Mouse (Mus musculus) embryonic facial prominence, embryonic 15.5 days (tissue): ENCODE measurements around the gene Znfx1. TPM values are rescaled to one million over a fixed set of nuclear protein-coding genes. Genes with fewer than 3 reads are reported as not detected.

Source experiments
- ATAC-seq: fragments of 200-750 bp; cut with Nextera tagmentation; 2 replicates; pipeline ENCODE4 v1.8.0; 2017; ENCODE audit warnings: low read depth, moderate TSS enrichment; ENCODE audit not compliant: insufficient number of reproducible peaks, low FRiP score, low TSS enrichment
- H3K27ac ChIP-seq: fragments of 300-500 bp; sonication (generic); replicated peaks from 2 replicates; pipeline ENCODE4 v1.5.1; 2015; ENCODE audit warnings: mild to moderate bottlenecking, inconsistent platforms
- H3K27me3 ChIP-seq: fragments of 300-500 bp; sonication (generic); 2 replicates; pipeline ENCODE4 v1.6.1; 2015; ENCODE audit warnings: inconsistent platforms
- H3K36me3 ChIP-seq: fragments of 300-500 bp; sonication (generic); 2 replicates; pipeline ENCODE4 v1.6.1; 2015; ENCODE audit warnings: mild to moderate bottlenecking, inconsistent platforms
- H3K4me1 ChIP-seq: fragments of 300-500 bp; sonication (generic); 2 replicates; pipeline ENCODE4 v1.6.1; 2015; ENCODE audit warnings: inconsistent platforms
- H3K4me2 ChIP-seq: fragments of 300-500 bp; sonication (generic); replicated peaks from 2 replicates; pipeline ENCODE4 v1.6.1; 2015; ENCODE audit warnings: mild to moderate bottlenecking, inconsistent platforms
- H3K4me3 ChIP-seq: fragments of 300-500 bp; sonication (generic); replicated peaks from 2 replicates; pipeline ENCODE4 v1.5.1; 2015; ENCODE audit warnings: mild to moderate bottlenecking, inconsistent platforms
- H3K9ac ChIP-seq: fragments of 300-500 bp; sonication (generic); 2 replicates; pipeline ENCODE4 v1.6.1; 2015; ENCODE audit warnings: inconsistent platforms
- H3K9me3 ChIP-seq: fragments of 300-500 bp; sonication (generic); replicated peaks from 2 replicates; pipeline ENCODE4 v1.6.1; 2016; ENCODE audit warnings: inconsistent platforms
- WGBS: fragments of 180-500 bp; shearing (Covaris S2); methylation state at CpG from one replicate; pipeline ENCODE4 v1.1.7; 2015; 5-methylcytosine and 5-hydroxymethylcytosine counted together
- polyA plus RNA-seq: library from polyadenylated mRNA; unstranded; fragments of >200 nt; fragmentation: Nextera tagmentation; extraction: Ambion mirVana; gene quantifications from 2 replicates; pipeline ENCODE4 v1.2.1, GENCODE M21; 2015

Znfx1 gene
- 8.8 and 9.5 TPM in 2 replicates for polyA plus RNA-seq

DNA sequence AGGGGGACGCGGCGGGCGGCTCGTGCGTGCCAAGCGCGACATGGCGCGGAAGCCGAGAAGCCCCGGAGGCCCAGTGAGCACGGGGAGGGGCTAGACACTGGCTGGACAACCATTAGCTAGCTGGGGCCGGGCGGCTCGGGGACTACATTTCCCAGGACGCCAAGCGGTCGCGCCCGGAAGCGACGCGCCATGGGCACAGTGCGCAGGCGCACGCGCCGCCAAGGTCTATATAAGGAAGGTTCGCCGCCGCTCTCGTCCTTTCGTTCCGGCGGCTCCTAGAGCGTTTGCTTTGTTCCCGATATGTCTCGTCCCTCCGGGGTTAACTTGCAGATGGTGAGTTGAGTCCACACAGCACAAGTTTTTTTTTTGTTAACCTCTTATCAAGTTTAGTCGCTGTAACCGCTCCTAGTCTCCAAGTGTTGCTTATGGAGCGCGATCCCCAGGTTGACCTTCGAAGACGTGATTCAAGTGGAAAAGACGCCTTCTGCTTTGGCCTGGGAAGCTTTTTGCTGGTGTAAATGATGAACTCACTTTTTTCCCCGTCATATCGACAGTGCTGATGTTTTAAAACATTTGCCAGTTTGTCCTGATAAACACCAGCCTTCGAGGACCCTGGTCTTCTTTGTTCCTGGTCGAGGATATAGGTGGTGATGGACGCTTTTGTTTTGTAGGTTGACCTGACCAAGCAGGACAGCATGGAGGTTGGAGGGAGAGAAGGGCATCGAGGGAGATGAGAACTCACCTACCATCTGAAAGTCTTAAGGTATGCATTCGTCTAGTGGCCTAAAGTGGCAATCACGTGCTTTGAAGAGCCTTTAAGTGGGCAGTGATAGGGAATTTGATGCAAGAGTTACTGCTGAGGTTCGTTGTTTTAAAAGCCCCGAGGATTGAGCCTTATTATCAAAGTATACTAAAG, at the start of gene Znfx1:
TSS of gene Znfx1 (minus strand) at position 51 of the 916 bp plus-strand sequence.
- H3K4me3 ChIP-seq, result peak within 1 kb of the TSS; percentile 82
- WGBS, result under 1% methylated on average over 57 of the region's 57 CpGs
- ATAC-seq, result peak; percentile 95

DNA sequence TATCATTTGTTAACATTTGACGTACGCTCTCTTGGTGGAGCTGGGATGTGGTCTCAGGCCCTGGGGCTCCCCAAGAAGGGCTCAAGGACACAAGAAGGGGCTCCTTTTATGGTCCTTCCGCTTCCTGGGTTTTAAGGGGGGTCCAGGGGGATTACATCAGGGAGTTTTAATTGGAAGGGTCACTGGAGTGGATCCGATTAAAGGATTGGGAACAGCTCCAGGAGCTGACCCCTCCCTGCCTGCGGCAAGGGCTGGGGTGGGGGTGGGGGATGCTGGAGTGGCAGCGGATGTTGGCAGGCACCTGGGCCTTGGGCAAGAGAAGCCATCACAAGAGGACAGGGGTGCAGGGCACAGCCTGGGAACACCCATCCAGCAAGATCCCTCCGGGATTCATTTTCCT, 49.4 kb upstream of the Znfx1 start:
- H3K4me2 ChIP-seq, result no peak overlapping the region
- no peaks in the 10 kb centered on the region for H3K36me3 ChIP-seq
- H3K9ac ChIP-seq, result no peak overlapping the region
- H3K9me3 ChIP-seq, result no peaks in the 10 kb centered on the region
- H3K4me1 ChIP-seq, result peaks cover 6% of the 10 kb centered on the region; the same call in 1 of the 2 replicates
- no peak for ATAC-seq
- no peaks in the 10 kb centered on the region for H3K27me3 ChIP-seq
- H3K27ac ChIP-seq, result no peak overlapping the region
- no peak overlapping the region for H3K4me3 ChIP-seq
- 33% methylated on average over 7 of the region's 7 CpGs for WGBS

More for the DNA sequence above, at the start of gene Znfx1:
- Histone ChIP-seq H3K4me1 (peaks cover 37% of the 10 kb centered on the region), H3K9ac (peak within 1 kb of the TSS; percentile 87), H3K36me3 (peaks cover 26% of the 10 kb centered on the region), H3K9me3 (no peaks in the 10 kb centered on the region), H3K27ac (peak within 1 kb of the TSS; percentile 94), H3K4me2 (peak within 1 kb of the TSS; percentile 71), H3K27me3 (no peaks in the 10 kb centered on the region)

DNA sequence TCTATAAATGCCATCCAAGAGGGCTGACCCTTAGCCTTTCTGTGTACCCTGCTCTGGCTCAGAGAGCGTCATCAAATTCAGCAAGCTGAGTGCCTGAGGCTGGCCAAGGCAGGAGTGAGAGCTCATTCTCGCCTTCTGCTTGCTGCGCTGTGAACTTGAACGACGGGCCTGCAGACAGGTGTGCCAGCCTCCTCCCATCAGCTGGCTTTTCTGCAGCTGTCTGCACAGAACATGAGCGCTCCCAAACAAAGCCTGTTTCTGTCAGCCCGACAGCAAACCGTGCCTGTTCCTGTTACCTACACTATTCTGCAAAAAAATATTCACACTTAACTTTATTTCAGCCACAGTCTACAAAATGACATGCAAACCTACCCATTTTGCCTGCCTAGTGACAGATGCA, 46.7 kb upstream of the Znfx1 start:
- peaks cover 6% of the 10 kb centered on the region; the same call in 1 of the 2 replicates for H3K4me1 ChIP-seq
- H3K4me3 ChIP-seq, result no peak overlapping the region
- H3K9ac ChIP-seq, result no peak overlapping the region
- WGBS, result 58% methylated on average over 8 of the region's 8 CpGs
- H3K4me2 ChIP-seq, result no peak overlapping the region
- no peaks in the 10 kb centered on the region for H3K9me3 ChIP-seq
- no peak overlapping the region for H3K27ac ChIP-seq
- H3K36me3 ChIP-seq, result peaks cover 9% of the 10 kb centered on the region
- ATAC-seq, result no peak
- H3K27me3 ChIP-seq, result no peaks in the 10 kb centered on the region

DNA sequence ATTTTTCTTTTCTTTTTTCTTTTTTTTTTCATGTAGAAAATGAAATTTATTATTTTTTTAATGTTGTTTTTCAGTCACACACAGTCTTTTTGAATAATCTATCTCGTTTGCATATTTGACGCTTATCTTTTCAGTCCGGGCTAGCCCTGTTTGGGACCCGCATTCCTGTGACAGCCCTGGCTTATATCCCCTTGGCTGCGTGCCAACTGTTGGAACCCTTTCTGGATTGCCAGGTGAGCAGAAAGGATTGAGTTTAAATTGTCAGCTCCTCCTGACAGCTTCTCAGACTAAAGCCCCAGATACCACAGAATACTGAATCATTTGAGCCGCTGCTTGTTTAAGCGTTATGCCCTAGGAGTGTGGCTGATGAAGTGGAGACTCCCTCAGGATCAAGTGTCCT, 40.7 kb upstream of the Znfx1 start:
- Histone ChIP-seq H3K4me3 (no peak overlapping the region), H3K36me3 (peaks cover 9% of the 10 kb centered on the region), H3K27me3 (no peaks in the 10 kb centered on the region), H3K27ac (no peak overlapping the region), H3K9me3 (no peaks in the 10 kb centered on the region), H3K9ac (no peak overlapping the region), H3K4me2 (no peak overlapping the region), H3K4me1 (no peaks in the 10 kb centered on the region)
- 61% methylated on average over 7 of the region's 7 CpGs for WGBS
- no peak for ATAC-seq

DNA sequence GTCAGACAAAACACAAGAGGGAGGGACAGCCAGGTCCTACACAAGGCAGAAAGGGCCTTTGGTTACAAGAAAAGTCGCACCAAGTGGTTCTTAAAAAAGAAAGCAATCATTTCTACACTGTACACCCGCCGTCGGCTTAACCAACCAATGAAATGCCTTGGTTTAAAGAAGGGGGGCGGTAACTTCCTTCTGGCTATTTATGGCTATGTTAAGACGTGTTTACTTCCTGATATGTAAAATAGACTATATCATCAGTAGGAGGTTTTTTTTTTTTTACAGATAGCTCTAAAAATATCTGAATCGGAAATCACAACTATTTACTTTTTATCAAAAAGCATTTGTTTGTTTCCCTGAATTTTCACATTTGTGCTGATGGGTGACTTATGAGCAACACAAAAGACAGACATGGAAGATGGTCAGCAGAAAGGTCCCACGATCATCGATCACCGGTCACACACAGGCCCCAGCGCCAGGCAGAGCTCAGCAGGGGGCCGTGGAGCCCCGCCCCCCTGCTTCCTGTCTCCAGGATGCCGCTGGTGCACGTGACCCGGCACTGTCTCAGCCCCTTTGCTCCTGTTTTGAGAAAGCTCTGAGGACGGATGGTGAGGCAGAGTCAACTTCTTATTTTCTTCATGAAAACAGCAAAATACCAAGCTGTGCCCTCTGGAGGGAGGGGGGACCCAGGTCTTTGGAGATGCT, 39.1 kb upstream of the Znfx1 start:
- H3K27me3 ChIP-seq, result no peaks in the 10 kb centered on the region

DNA sequence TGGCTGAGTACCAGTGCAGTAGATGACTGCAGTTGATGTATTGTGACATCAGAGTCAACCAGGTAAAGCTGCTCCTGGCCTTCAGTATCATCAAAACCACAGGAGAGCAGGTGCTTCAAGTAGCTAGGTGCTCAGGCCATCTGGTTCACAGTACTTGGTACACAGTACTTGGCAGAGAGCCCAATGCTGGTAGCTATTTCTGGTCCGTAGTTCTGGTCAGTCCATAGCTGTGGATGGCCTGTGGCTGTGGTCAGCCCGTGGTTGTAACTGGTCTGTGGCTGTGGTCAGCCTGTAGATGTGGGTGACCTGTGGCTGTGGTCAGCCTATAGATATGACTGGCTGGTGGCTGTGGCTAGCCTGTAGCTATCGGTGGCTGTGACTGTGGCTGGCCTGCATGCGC, 31.9 kb upstream of the Znfx1 start:
- Histone ChIP-seq H3K27me3 (no peaks in the 10 kb centered on the region), H3K9me3 (no peaks in the 10 kb centered on the region), H3K4me3 (no peak overlapping the region), H3K4me2 (no peak overlapping the region), H3K36me3 (no peaks in the 10 kb centered on the region), H3K4me1 (no peaks in the 10 kb centered on the region), H3K9ac (no peak overlapping the region), H3K27ac (no peak overlapping the region)
- WGBS, result 88% methylated on average over 4 of the region's 4 CpGs
- ATAC-seq, result no peak

More for the DNA sequence above, 39.1 kb upstream of the Znfx1 start:
- H3K4me3 ChIP-seq, result no peak overlapping the region
- no peak overlapping the region for H3K9ac ChIP-seq
- no peak overlapping the region; the same call in 1 of the 2 replicates for H3K4me2 ChIP-seq
- 76% methylated on average over 17 of the region's 17 CpGs for WGBS
- H3K27ac ChIP-seq, result no peak overlapping the region
- ATAC-seq, result no peak
- peaks cover 9% of the 10 kb centered on the region for H3K36me3 ChIP-seq
- no peaks in the 10 kb centered on the region for H3K4me1 ChIP-seq
- no peaks in the 10 kb centered on the region for H3K9me3 ChIP-seq

DNA sequence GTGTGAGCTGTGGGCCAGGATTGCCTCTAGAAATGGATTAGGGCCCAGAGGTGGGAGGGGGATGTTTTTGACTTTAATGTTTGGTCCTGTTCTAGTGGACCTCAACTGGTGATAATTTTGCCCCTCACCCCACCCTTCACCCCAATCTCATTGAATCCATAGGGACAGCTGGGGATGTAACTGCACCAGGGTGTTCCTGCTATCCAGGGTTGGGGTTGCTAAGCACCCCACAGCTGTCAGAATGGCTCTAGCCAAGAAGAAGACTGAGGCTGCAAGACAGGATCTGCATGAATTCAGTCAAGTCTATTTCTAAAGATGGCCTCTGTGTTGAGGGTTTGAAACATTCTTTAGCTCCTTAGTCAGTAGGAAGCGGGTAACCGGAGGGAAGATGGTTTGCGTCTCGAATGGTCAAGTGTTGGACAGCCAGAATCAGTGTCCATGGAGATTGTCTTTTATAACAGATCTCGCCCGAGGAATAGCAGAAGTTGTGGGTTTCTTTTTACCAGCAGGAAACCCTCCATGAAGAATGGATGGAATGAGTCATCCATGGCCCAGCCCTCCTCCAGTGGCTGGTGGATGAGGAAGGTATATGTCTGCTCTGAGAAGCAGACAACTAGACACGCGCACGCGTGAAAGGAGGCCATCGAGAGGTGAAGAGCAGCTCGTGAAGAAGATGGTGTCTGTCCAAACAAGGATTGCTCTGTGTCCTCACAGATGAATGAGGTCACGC, 30.5 kb upstream of the Znfx1 start:
- Histone ChIP-seq H3K27me3 (no peaks in the 10 kb centered on the region), H3K36me3 (no peaks in the 10 kb centered on the region), H3K4me2 (no peak overlapping the region), H3K9me3 (no peaks in the 10 kb centered on the region), H3K4me3 (no peak overlapping the region), H3K4me1 (no peaks in the 10 kb centered on the region), H3K9ac (no peak overlapping the region), H3K27ac (no peak overlapping the region)
- no peak for ATAC-seq
- WGBS, result 88% methylated on average over 13 of the region's 13 CpGs

DNA sequence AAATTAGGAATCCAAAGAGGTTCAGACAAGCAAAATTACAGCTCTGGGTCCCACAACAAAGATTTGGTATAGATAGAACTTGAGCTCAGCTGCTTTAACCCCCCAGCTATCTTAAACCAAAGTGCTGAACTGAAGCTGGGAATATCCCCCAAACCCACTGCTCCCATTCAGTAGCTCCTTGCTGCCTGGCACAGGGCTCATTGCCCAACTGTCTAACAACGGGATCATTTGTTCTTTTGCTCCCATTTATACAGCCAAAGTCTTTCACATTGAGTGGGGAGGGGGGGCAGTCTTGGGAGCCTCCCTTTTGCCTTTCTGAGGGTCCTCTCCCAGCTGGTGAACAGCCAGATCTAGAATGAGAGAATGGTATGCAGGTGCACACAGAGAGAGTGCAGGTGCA, 27.5 kb upstream of the Znfx1 start:
- H3K4me1 ChIP-seq, result no peaks in the 10 kb centered on the region
- no peaks in the 10 kb centered on the region for H3K36me3 ChIP-seq
- WGBS, result 70% methylated on average over 1 of the region's 1 CpGs
- no peak overlapping the region for H3K27ac ChIP-seq
- ATAC-seq, result no peak
- H3K9me3 ChIP-seq, result no peaks in the 10 kb centered on the region
- H3K9ac ChIP-seq, result no peak overlapping the region
- no peak overlapping the region for H3K4me2 ChIP-seq
- H3K4me3 ChIP-seq, result no peak overlapping the region
- H3K27me3 ChIP-seq, result no peaks in the 10 kb centered on the region

DNA sequence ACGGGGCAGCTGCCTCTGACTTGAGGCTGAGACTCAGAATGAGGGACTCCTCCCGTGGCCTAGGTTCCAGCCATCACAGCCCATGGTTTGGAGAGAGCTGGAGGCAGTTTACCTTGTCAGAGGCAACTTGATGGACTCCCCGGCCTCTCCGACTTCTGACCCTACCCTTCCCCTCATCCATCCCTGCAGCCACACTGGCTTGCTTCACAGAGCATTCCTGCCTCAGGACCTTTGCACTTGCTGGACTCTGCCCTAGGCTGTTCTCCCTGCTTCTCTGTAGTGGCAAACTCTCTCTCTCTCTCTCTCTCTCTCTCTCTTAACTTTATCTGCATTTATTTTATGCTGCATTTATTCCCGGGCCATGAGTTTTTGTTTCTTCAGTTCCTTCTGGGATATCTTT, 24.0 kb upstream of the Znfx1 start:
- Histone ChIP-seq H3K4me3 (no peak overlapping the region), H3K9me3 (no peaks in the 10 kb centered on the region), H3K27ac (no peak overlapping the region), H3K9ac (no peak overlapping the region), H3K4me2 (no peak overlapping the region), H3K27me3 (no peaks in the 10 kb centered on the region), H3K4me1 (0 out of 2 replicates have a peak, but pooled peaks cover under 1% of the 10 kb centered on the region), H3K36me3 (no peaks in the 10 kb centered on the region)
- WGBS, result 73% methylated on average over 5 of the region's 5 CpGs
- no peak for ATAC-seq

DNA sequence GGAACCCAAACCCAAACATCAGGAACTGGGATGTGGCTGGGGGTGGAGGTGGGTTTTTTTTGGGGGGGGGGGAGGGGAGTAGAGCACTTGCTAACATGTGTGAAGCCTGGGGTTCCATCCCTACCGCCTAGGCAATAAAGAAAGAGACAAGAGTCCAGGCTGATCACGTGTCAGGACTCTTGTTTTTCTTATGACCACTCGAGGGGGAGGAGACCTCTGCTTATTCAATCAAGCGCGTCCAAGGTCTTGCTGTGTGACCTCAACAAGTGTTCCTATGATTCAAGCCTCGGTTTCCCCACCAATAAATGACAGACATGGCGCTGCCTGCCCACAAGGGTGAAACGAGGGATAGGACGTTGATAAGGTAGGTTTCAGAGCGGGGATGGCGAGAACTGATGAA, 23.3 kb upstream of the Znfx1 start:
- H3K27ac ChIP-seq, result no peak overlapping the region
- 74% methylated on average over 11 of the region's 11 CpGs for WGBS
- ATAC-seq, result no peak
- no peak overlapping the region for H3K4me2 ChIP-seq
- H3K9ac ChIP-seq, result no peak overlapping the region
- H3K4me1 ChIP-seq, result peaks cover 8% of the 10 kb centered on the region; the same call in 1 of the 2 replicates
- no peaks in the 10 kb centered on the region for H3K9me3 ChIP-seq
- H3K36me3 ChIP-seq, result no peaks in the 10 kb centered on the region
- no peaks in the 10 kb centered on the region for H3K27me3 ChIP-seq
- no peak overlapping the region for H3K4me3 ChIP-seq

DNA sequence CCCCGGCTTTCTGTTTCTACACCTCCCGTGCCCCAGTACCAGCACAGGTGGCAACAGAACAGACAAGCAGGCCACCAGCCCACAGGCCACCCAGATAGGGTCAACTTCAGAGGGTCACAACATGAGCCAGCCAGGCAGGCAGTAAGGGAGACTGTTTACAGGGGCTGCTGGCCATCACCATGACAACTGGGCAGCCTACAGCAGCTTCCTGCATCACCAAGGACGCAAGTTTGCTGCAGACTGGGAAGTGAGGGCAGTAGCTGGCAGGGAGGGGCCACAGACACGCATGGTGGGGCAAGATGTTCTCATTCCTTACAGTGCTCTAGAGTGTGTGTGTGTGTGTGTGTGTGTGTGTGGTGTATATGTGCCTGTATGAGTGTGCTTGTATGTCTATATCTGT, 18.8 kb upstream of the Znfx1 start:
- ATAC-seq, result no peak
- no peaks in the 10 kb centered on the region for H3K27me3 ChIP-seq

More for the DNA sequence above, 18.8 kb upstream of the Znfx1 start:
- no peak overlapping the region for H3K4me2 ChIP-seq
- no peak overlapping the region for H3K4me3 ChIP-seq
- no peaks in the 10 kb centered on the region for H3K9me3 ChIP-seq
- H3K36me3 ChIP-seq, result no peaks in the 10 kb centered on the region
- no peak overlapping the region for H3K9ac ChIP-seq
- 41% methylated on average over 4 of the region's 4 CpGs for WGBS
- no peak overlapping the region for H3K27ac ChIP-seq
- peaks cover 40% of the 10 kb centered on the region for H3K4me1 ChIP-seq
